Mouse (Mus musculus): ENCODE measurements around the gene Tmem106a. TPM values are rescaled to one million over a fixed set of nuclear protein-coding genes. Genes with fewer than 3 reads are reported as not detected.
A peak's percentile ranks its signal among the peaks of the same experiment; 100 is the strongest.
"Not testable (repeated sequence)": the region's sequence is repeated elsewhere in the genome, so short reads cannot be mapped to it uniquely, and the experiment has no call there.

The Tmem106a gene
- total RNA-seq, 1 experiment, result 5.8 TPM

GRCm38 (mm10) chr11:101599156-101599555 lies 17.1 kb downstream of the Tmem106a start, which contains the start of gene Gm11634:
Gene Gm11634 (minus strand): TSS chr11:101599256.
- no peak within 1 kb of the TSS for H3K4me3 ChIP-seq (ENCODE audit: insufficient read depth in 1 of 2, low read depth in 1 of 2, low read length in 2 of 2, poor library complexity in 1 of 2, severe bottlenecking in 1 of 2)
- in situ Hi-C loops (cut with MboI; ENCODE audit: low sequenced_read_pairs in 2 of 2, unreplicated experiment in 2 of 2), result no loop called here
- no peaks in the 10 kb centered on the region for H3K9me3 ChIP-seq (ENCODE audit: control insufficient read depth, insufficient read depth, low read depth, low read length)
- H3K4me1 ChIP-seq (ENCODE audit: control insufficient read depth in 2 of 2, insufficient read depth in 2 of 2, low read length in 2 of 2, poor library complexity in 1 of 2), result peaks cover 0 to 2% of the 10 kb centered on the region in 2 experiments; a peak in 1 of 4 replicates
- H3K9ac ChIP-seq (ENCODE audit: insufficient read depth, low read depth, low read length, poor library complexity, severe bottlenecking), result no peak within 1 kb of the TSS
- TF ChIP-seq MAFK (IDR thresholded peaks at IDR 0.05; ENCODE audit: insufficient read depth, low read depth, low read length) (no peak), ZC3H11A (IDR thresholded peaks at IDR 0.05; ENCODE audit: borderline replicate concordance, low read depth, low read length) (no peak), HCFC1 (IDR thresholded peaks at IDR 0.05; ENCODE audit: borderline replicate concordance, insufficient read depth, low read length) (no peak), CHD2 (IDR thresholded peaks at IDR 0.05; ENCODE audit: low read depth, low read length) (no peak), ZNF384 (IDR thresholded peaks at IDR 0.05; ENCODE audit: low read depth, low read length) (no peak)
- no peak within 1 kb of the TSS for H3K27ac ChIP-seq (ENCODE audit: insufficient read depth, low read depth, low read length, poor library complexity, severe bottlenecking)
- DNase-seq (ENCODE audit: low read depth, low spot score), result no peak
- no peaks in the 10 kb centered on the region for H3K36me3 ChIP-seq (ENCODE audit: control insufficient read depth, insufficient read depth, low read length, poor library complexity, severe bottlenecking)

- H3K9ac ChIP-seq (ENCODE audit: insufficient read depth, low read depth, low read length, poor library complexity, severe bottlenecking), result no peak overlapping the region
- TF ChIP-seq MAFK (IDR thresholded peaks at IDR 0.05; ENCODE audit: insufficient read depth, low read depth, low read length), result no peak
- TF ChIP-seq CHD2 (IDR thresholded peaks at IDR 0.05; ENCODE audit: low read depth, low read length), result no peak
- TF ChIP-seq ZNF384 (IDR thresholded peaks at IDR 0.05; ENCODE audit: low read depth, low read length), result no peak
- TF ChIP-seq HCFC1 (IDR thresholded peaks at IDR 0.05; ENCODE audit: borderline replicate concordance, insufficient read depth, low read length), result no peak
- no peak for TF ChIP-seq ZC3H11A (IDR thresholded peaks at IDR 0.05; ENCODE audit: borderline replicate concordance, low read depth, low read length)
- H3K9me3 ChIP-seq (ENCODE audit: control insufficient read depth, insufficient read depth, low read depth, low read length), result no peaks in the 10 kb centered on the region
- H3K4me1 ChIP-seq (ENCODE audit: control insufficient read depth in 2 of 2, insufficient read depth in 2 of 2, low read length in 2 of 2, poor library complexity in 1 of 2), result no peaks in the 10 kb centered on the region
- in situ Hi-C loops (cut with MboI; ENCODE audit: low sequenced_read_pairs in 2 of 2, unreplicated experiment in 2 of 2), result no loop called here
- no peaks in the 10 kb centered on the region for H3K36me3 ChIP-seq (ENCODE audit: control insufficient read depth, insufficient read depth, low read length, poor library complexity, severe bottlenecking)
- no peak overlapping the region for H3K4me3 ChIP-seq (ENCODE audit: insufficient read depth in 1 of 2, low read depth in 1 of 2, low read length in 2 of 2, poor library complexity in 1 of 2, severe bottlenecking in 1 of 2)
- no peak overlapping the region for H3K27ac ChIP-seq (ENCODE audit: insufficient read depth, low read depth, low read length, poor library complexity, severe bottlenecking)
- peak; percentile 92 for DNase-seq (ENCODE audit: low read depth, low spot score)
Observed at GRCm38 (mm10) chr11:101602491-101602890, 20.4 kb downstream of the Tmem106a start.

- Histone ChIP-seq H3K4me1 (ENCODE audit: control insufficient read depth in 2 of 2, insufficient read depth in 2 of 2, low read length in 2 of 2, poor library complexity in 1 of 2) (no peaks in the 10 kb centered on the region), H3K36me3 (ENCODE audit: control insufficient read depth, insufficient read depth, low read length, poor library complexity, severe bottlenecking) (no peaks in the 10 kb centered on the region), H3K27ac (ENCODE audit: insufficient read depth, low read depth, low read length, poor library complexity, severe bottlenecking) (peak overlapping the region; percentile 99; the same call in 1 of the 2 replicates), H3K9me3 (ENCODE audit: control insufficient read depth, insufficient read depth, low read depth, low read length) (0 out of 2 replicates have a peak, but pooled peaks cover 2% of the 10 kb centered on the region), H3K9ac (ENCODE audit: insufficient read depth, low read depth, low read length, poor library complexity, severe bottlenecking) (no peak overlapping the region), H3K4me3 (ENCODE audit: insufficient read depth in 1 of 2, low read depth in 1 of 2, low read length in 2 of 2, poor library complexity in 1 of 2, severe bottlenecking in 1 of 2) (no peak overlapping the region)
- DNase-seq (ENCODE audit: low read depth, low spot score), result no peak
- in situ Hi-C loops (cut with MboI; ENCODE audit: low sequenced_read_pairs in 2 of 2, unreplicated experiment in 2 of 2), result no loop called here
- no peak for TF ChIP-seq HCFC1 (IDR thresholded peaks at IDR 0.05; ENCODE audit: borderline replicate concordance, insufficient read depth, low read length)
- TF ChIP-seq MAFK (IDR thresholded peaks at IDR 0.05; ENCODE audit: insufficient read depth, low read depth, low read length), result no peak
- TF ChIP-seq CHD2 (IDR thresholded peaks at IDR 0.05; ENCODE audit: low read depth, low read length), result no peak
- TF ChIP-seq ZNF384 (IDR thresholded peaks at IDR 0.05; ENCODE audit: low read depth, low read length), result no peak
- no peak for TF ChIP-seq ZC3H11A (IDR thresholded peaks at IDR 0.05; ENCODE audit: borderline replicate concordance, low read depth, low read length)
Observed at GRCm38 (mm10) chr11:101604116-101604515, 22.1 kb downstream of the Tmem106a start.

- DNase-seq (ENCODE audit: low read depth, low spot score), result peak; percentile 93
- TF ChIP-seq HCFC1 (IDR thresholded peaks at IDR 0.05; ENCODE audit: borderline replicate concordance, insufficient read depth, low read length), result peak; percentile 58; the same call in 1 of the 2 replicates
- H3K36me3 ChIP-seq (ENCODE audit: control insufficient read depth, insufficient read depth, low read length, poor library complexity, severe bottlenecking); H3K4me1 ChIP-seq (ENCODE audit: control insufficient read depth in 2 of 2, insufficient read depth in 2 of 2, low read length in 2 of 2, poor library complexity in 1 of 2); H3K9me3 ChIP-seq (ENCODE audit: control insufficient read depth, insufficient read depth, low read depth, low read length); in situ Hi-C loops (cut with MboI; ENCODE audit: low sequenced_read_pairs in 2 of 2, unreplicated experiment in 2 of 2): not testable (repeated sequence)
- Histone ChIP-seq H3K4me3 (ENCODE audit: insufficient read depth in 1 of 2, low read depth in 1 of 2, low read length in 2 of 2, poor library complexity in 1 of 2, severe bottlenecking in 1 of 2) (peak overlapping the region in 1 of 2 experiments; percentile 14; a peak in 1 of 4 replicates), H3K27ac (ENCODE audit: insufficient read depth, low read depth, low read length, poor library complexity, severe bottlenecking) (peak overlapping the region; percentile 99), H3K9ac (ENCODE audit: insufficient read depth, low read depth, low read length, poor library complexity, severe bottlenecking) (peak overlapping the region; percentile 76)
Observed at GRCm38 (mm10) chr11:101604531-101605453, 22.8 kb downstream of the Tmem106a start.

- H3K9me3 ChIP-seq (ENCODE audit: control insufficient read depth, insufficient read depth, low read depth, low read length); H3K4me3 ChIP-seq (ENCODE audit: insufficient read depth in 1 of 2, low read depth in 1 of 2, low read length in 2 of 2, poor library complexity in 1 of 2, severe bottlenecking in 1 of 2); H3K4me1 ChIP-seq (ENCODE audit: control insufficient read depth in 2 of 2, insufficient read depth in 2 of 2, low read length in 2 of 2, poor library complexity in 1 of 2); in situ Hi-C loops (cut with MboI; ENCODE audit: low sequenced_read_pairs in 2 of 2, unreplicated experiment in 2 of 2); H3K36me3 ChIP-seq (ENCODE audit: control insufficient read depth, insufficient read depth, low read length, poor library complexity, severe bottlenecking); H3K9ac ChIP-seq (ENCODE audit: insufficient read depth, low read depth, low read length, poor library complexity, severe bottlenecking); DNase-seq (ENCODE audit: low read depth, low spot score); H3K27ac ChIP-seq (ENCODE audit: insufficient read depth, low read depth, low read length, poor library complexity, severe bottlenecking): not testable (repeated sequence)
Observed at GRCm38 (mm10) chr11:101607134-101607533, 25.1 kb downstream of the Tmem106a start.

Data from ES-E14 (cell line).